Mouse (Mus musculus) olfactory bulb, adult 2 months (tissue): ENCODE results near the gene Cstf1. TPM values are rescaled to one million over a fixed set of nuclear protein-coding genes. Genes with fewer than 3 reads are reported as not detected.

ENCODE experiments used
- H3K27ac ChIP-seq: fragments of 200-500 bp; 2 replicates; pipeline ENCODE4 v1.5.1; 2012; ENCODE audit warnings: low read depth, low read length; ENCODE audit not compliant: insufficient read depth
- H3K4me1 ChIP-seq: fragments of 200-500 bp; 2 replicates; pipeline ENCODE4 v1.6.1; 2012; ENCODE audit warnings: low read length; ENCODE audit not compliant: control insufficient read depth, insufficient read depth
- H3K4me3 ChIP-seq: fragments of 200-500 bp; 2 replicates; pipeline ENCODE4 v1.5.1; 2012; ENCODE audit warnings: mild to moderate bottlenecking, low read depth, low read length, moderate library complexity; ENCODE audit not compliant: insufficient read depth
- CTCF ChIP-seq: fragments of 200-500 bp; IDR thresholded peaks from 2 replicates; pipeline ENCODE4 v1.5.1; 2012; ENCODE audit warnings: low read depth, mild to moderate bottlenecking, low read length, moderate library complexity; ENCODE audit not compliant: insufficient read depth
- POLR2A ChIP-seq: fragments of 200-500 bp; IDR thresholded peaks from 2 replicates; pipeline ENCODE4 v1.6.1; 2012; ENCODE audit warnings: mild to moderate bottlenecking, low read depth, low read length, moderate library complexity; ENCODE audit not compliant: insufficient read depth
- WGBS: fragments of 180-500 bp; shearing (Covaris S2); methylation state at CpG from one replicate; pipeline ENCODE4 v1.1.7; 2018; 5-methylcytosine and 5-hydroxymethylcytosine counted together
- polyA plus RNA-seq: library from polyadenylated mRNA; stranded (reverse); fragments of >200 nt; gene quantifications from 2 replicates; pipeline ENCODE4 v1.2.4, GENCODE M21; 2012; ENCODE audit warnings: low replicate concordance; ENCODE audit not compliant: missing spikeins, insufficient read depth, insufficient read length

Gene Cstf1
- polyA plus RNA-seq, 1 experiment: not detected

GRCm38 (mm10) chr2:172345258-172345738 lies 25.2 kb upstream of the Cstf1 start, which contains the start of gene Fam210b:
Fam210b (plus strand) TSS chr2:172345565.
- Histone ChIP-seq H3K27ac (no peak within 1 kb of the TSS), H3K4me3 (peak within 1 kb of the TSS; percentile 89), H3K4me1 (peaks cover 24% of the 10 kb centered on the region)
- under 1% methylated on average over 35 of the region's 35 CpGs for WGBS
- TF ChIP-seq CTCF (no peak), POLR2A (peak; percentile 53)

GRCm38 (mm10) chr2:172346034-172346929 lies 24.2 kb upstream of the Cstf1 start:
- H3K27ac ChIP-seq: no peak overlapping the region
- H3K4me1 ChIP-seq: peaks cover 27% of the 10 kb centered on the region
- peak overlapping the region; percentile 89 for H3K4me3 ChIP-seq
- TF ChIP-seq CTCF: no peak
- no peak for TF ChIP-seq POLR2A
- 10% methylated on average over 31 of the region's 31 CpGs for WGBS

GRCm38 (mm10) chr2:172346933-172347611 lies 23.4 kb upstream of the Cstf1 start:
- Histone ChIP-seq H3K27ac (no peak overlapping the region), H3K4me1 (peaks cover 29% of the 10 kb centered on the region), H3K4me3 (peak overlapping the region; percentile 6; the same call in 1 of the 2 replicates)
- TF ChIP-seq POLR2A (no peak), CTCF (no peak)
- WGBS: 62% methylated on average over 8 of the region's 8 CpGs

- H3K4me3 ChIP-seq: no peak overlapping the region
- H3K27ac ChIP-seq: no peak overlapping the region
- no peak for TF ChIP-seq POLR2A
- TF ChIP-seq CTCF: no peak
- WGBS: 54% methylated on average over 3 of the region's 3 CpGs
- peaks cover 41% of the 10 kb centered on the region for H3K4me1 ChIP-seq
These were observed 22.1 kb upstream of the Cstf1 start for GRCm38 (mm10) chr2:172348297-172348950.

- 88% methylated on average over 14 of the region's 14 CpGs for WGBS
- no peak overlapping the region for H3K27ac ChIP-seq
- H3K4me1 ChIP-seq: peaks cover 50% of the 10 kb centered on the region
- TF ChIP-seq CTCF (no peak), POLR2A (no peak)
- H3K4me3 ChIP-seq: no peak overlapping the region
These were observed 20.7 kb upstream of the Cstf1 start for GRCm38 (mm10) chr2:172349776-172350175.

GRCm38 (mm10) chr2:172350773-172351172 lies 19.7 kb upstream of the Cstf1 start:
- WGBS: 88% methylated on average over 8 of the region's 8 CpGs
- Histone ChIP-seq H3K4me3 (no peak overlapping the region), H3K27ac (no peak overlapping the region), H3K4me1 (peaks cover 57% of the 10 kb centered on the region)
- TF ChIP-seq CTCF: no peak
- TF ChIP-seq POLR2A: no peak

GRCm38 (mm10) chr2:172353218-172353617 lies 17.3 kb upstream of the Cstf1 start:
- Histone ChIP-seq H3K27ac (peak overlapping the region; percentile 55; the same call in 1 of the 2 replicates), H3K4me3 (no peak overlapping the region), H3K4me1 (peaks cover 46% of the 10 kb centered on the region)
- 17% methylated on average over 9 of the region's 9 CpGs for WGBS
- TF ChIP-seq CTCF: no peak
- TF ChIP-seq POLR2A: no peak

- Histone ChIP-seq H3K4me3 (no peak overlapping the region), H3K27ac (peak overlapping the region; percentile 54; the same call in 1 of the 2 replicates), H3K4me1 (peaks cover 37% of the 10 kb centered on the region)
- WGBS: 29% methylated on average over 9 of the region's 9 CpGs
- TF ChIP-seq CTCF (no peak), POLR2A (no peak)
These were observed 15.7 kb upstream of the Cstf1 start for GRCm38 (mm10) chr2:172354761-172355160.

- Histone ChIP-seq H3K4me1 (peaks cover 35% of the 10 kb centered on the region), H3K4me3 (no peak overlapping the region), H3K27ac (no peak overlapping the region)
- WGBS: 62% methylated on average over 5 of the region's 5 CpGs
- TF ChIP-seq CTCF (no peak), POLR2A (no peak)
These were observed 14.6 kb upstream of the Cstf1 start for GRCm38 (mm10) chr2:172355833-172356232.
